Mouse (Mus musculus) MEL (cell line): ENCODE measurements around the gene Bnc1.

Experiments used
- CHD2 ChIP-seq: IDR thresholded peaks from 2 replicates; pipeline ENCODE4 v1.6.1; 2011; ENCODE audit warnings: low read length, improper control_type of control experiment
- CTCF ChIP-seq, 3 experiments: IDR thresholded peaks in 2 of 3; conservative IDR thresholded peaks in 1 of 3; 2 replicates each; pipeline ENCODE4 v1.5.1; 2011 to 2012; ENCODE audit warnings: low read length in 3 of 3, low read depth in 2 of 3, mild to moderate bottlenecking in 2 of 3, improper control_type of control experiment in 1 of 3, inconsistent platforms in 1 of 3, mixed read lengths in 1 of 3, moderate library complexity in 1 of 3; ENCODE audit not compliant: control insufficient read depth in 1 of 3, insufficient read depth in 1 of 3, poor library complexity in 1 of 3, severe bottlenecking in 1 of 3
- ELF1 ChIP-seq: IDR thresholded peaks from 2 replicates; pipeline ENCODE4 v1.6.1; 2014; ENCODE audit warnings: low read depth, mild to moderate bottlenecking, inconsistent platforms, low read length, improper control_type of control experiment, moderate library complexity
- GABPA ChIP-seq: IDR thresholded peaks from 2 replicates; pipeline ENCODE4 v1.6.1; 2012; ENCODE audit warnings: low read depth, mild to moderate bottlenecking, inconsistent platforms, low read length, improper control_type of control experiment, moderate library complexity
- GATA1 ChIP-seq: IDR thresholded peaks from 2 replicates; pipeline ENCODE4 v1.6.1; 2011; ENCODE audit warnings: low read depth, low read length, improper control_type of control experiment
- KAT2A ChIP-seq: conservative IDR thresholded peaks from 2 replicates; pipeline ENCODE4 v1.6.1; 2012; ENCODE audit warnings: low read depth, low read length, improper control_type of control experiment, inconsistent platforms
- MAX ChIP-seq: IDR thresholded peaks from 2 replicates; pipeline ENCODE4 v1.6.1; 2011; ENCODE audit warnings: low read length, improper control_type of control experiment
- POLR2A ChIP-seq, 2 experiments: IDR thresholded peaks; 2 replicates each; pipeline ENCODE4 v1.6.1; 2011 to 2012; ENCODE audit warnings: low read length in 2 of 2, mild to moderate bottlenecking in 2 of 2, control low read depth in 1 of 2, improper control_type of control experiment in 1 of 2, low read depth in 1 of 2, moderate library complexity in 1 of 2; ENCODE audit not compliant: control insufficient read depth in 1 of 2, insufficient read depth in 1 of 2, poor library complexity in 1 of 2
- TCF12 ChIP-seq: IDR thresholded peaks from 2 replicates; pipeline ENCODE4 v1.6.1; 2014; ENCODE audit warnings: low read depth, mild to moderate bottlenecking, inconsistent platforms, low read length, improper control_type of control experiment, moderate library complexity

DNA sequence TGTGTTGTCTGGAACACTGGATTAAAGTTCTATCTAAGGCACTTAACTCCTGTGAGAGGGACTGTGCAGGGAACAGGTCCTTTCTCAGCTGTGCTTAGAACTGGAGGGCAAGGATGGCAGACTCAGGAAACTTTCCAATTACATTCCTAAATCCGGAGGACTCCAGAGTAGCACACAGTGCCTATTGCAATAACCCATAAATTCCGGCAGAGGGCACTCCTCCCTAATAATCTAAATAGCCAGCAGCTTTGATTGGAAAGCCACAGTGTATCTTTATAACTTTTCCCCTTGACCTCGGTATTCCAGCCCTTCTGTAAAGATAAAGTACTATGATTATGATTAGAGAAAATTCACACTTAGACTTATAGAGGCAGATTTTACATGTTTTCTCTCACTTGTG is 32.4 kb downstream of the Bnc1 start:
- peak; percentile 8 to 67 (median 49); a peak in 4 of 6 replicates for TF ChIP-seq CTCF (IDR thresholded peaks at IDR 0.05 in 2 of 3, conservative IDR thresholded peaks at IDR 0.05 in 1 of 3; ENCODE audit: control insufficient read depth in 1 of 3, insufficient read depth in 1 of 3, low read depth in 2 of 3, low read length in 3 of 3, poor library complexity in 1 of 3, severe bottlenecking in 1 of 3)
- TF ChIP-seq CHD2: no peak
- TF ChIP-seq KAT2A: no peak
- no peak for TF ChIP-seq GABPA
- no peak for TF ChIP-seq ELF1
- no peak for TF ChIP-seq POLR2A (IDR thresholded peaks at IDR 0.05; ENCODE audit: control insufficient read depth in 1 of 2, insufficient read depth in 1 of 2, low read depth in 1 of 2, low read length in 2 of 2, poor library complexity in 1 of 2)
- no peak for TF ChIP-seq TCF12
- TF ChIP-seq MAX: no peak
- no peak for TF ChIP-seq GATA1
